Mouse (Mus musculus) thymus, adult 2 months (tissue): ENCODE measurements around the gene Arhgap44.

Source experiments
- CTCF ChIP-seq: fragments of 200-500 bp; IDR thresholded peaks from 2 replicates; pipeline ENCODE4 v1.5.1; 2012; ENCODE audit warnings: mild to moderate bottlenecking, control low read depth, low read length, moderate library complexity, borderline replicate concordance; ENCODE audit not compliant: control insufficient read depth, poor library complexity, insufficient read depth; ENCODE audit errors: extremely low read depth
- POLR2A ChIP-seq: fragments of 200-500 bp; IDR thresholded peaks from 2 replicates; pipeline ENCODE4 v1.6.1; 2012; ENCODE audit warnings: mild to moderate bottlenecking, low read length, control low read depth, moderate library complexity; ENCODE audit not compliant: control insufficient read depth, poor library complexity, insufficient read depth; ENCODE audit errors: extremely low read depth

GRCm38 (mm10) chr11:65204651-65205050 is 41.9 kb upstream of the Arhgap44 start:
- TF ChIP-seq CTCF = no peak
- TF ChIP-seq POLR2A = no peak
